Comparison of ENCODE assay signal across 8 mouse cellular contexts in genomic region chr2:156809579-156809978, GRCm38 (mm10). TPM values are rescaled to one million over a fixed set of nuclear protein-coding genes. Genes with fewer than 3 reads are reported as not detected.
A peak's percentile ranks its signal among the peaks of the same experiment; 100 is the strongest.
DNase-seq lines count a peak whose midpoint lies in the region; ATAC-seq lines count a peak whose summit lies in the region.

No protein-coding gene starts in this region.

- peak; percentile 70 for DNase-seq in CD4-positive, CD25-positive, alpha-beta regulatory T cell, adult 2 months (ENCODE audit: low read depth, low spot score)
- peak; percentile 78 for DNase-seq in adipocyte (ENCODE audit: low spot score)
- peak; percentile 63 for DNase-seq in embryo, embryonic 11.5 days (ENCODE audit: low read depth, low spot score)
- peak; percentile 35 to 66 for DNase-seq in heart, adult 9 months (ENCODE audit: low spot score in 2 of 2)
- DNase-seq in layer of hippocampus, adult 9-10 months (ENCODE audit: low spot score): peak; percentile 55
- DNase-seq in lung, postnatal 25 days (ENCODE audit: low spot score): peak; percentile 69
- peak; percentile 74 for DNase-seq in right cerebral cortex, postnatal 4 days

- ATAC-seq in CD4-positive, CD25-positive, alpha-beta regulatory T cell, adult 4 months: no peak

RNA-seq across cellular contexts. Expression of gene Tgif2, which starts 30.2 kb away (rescaled TPM):
- 10 to 100 TPM; 10.4 to 14.6 TPM for polyA plus RNA-seq in CD4-positive, CD25-positive, alpha-beta regulatory T cell, adult 4 months (2017; shearing (Covaris generic))

RNA-seq across cellular contexts. Expression of gene Myl9, which starts 34.4 kb away (rescaled TPM):
- polyA plus RNA-seq in CD4-positive, CD25-positive, alpha-beta regulatory T cell, adult 4 months (2017; shearing (Covaris generic)): not detected

RNA-seq across cellular contexts. Expression of gene 4930518I15Rik, which starts 48.2 kb away (rescaled TPM):
- 10 to 100 TPM; 25.0 to 27.3 TPM for polyA plus RNA-seq in CD4-positive, CD25-positive, alpha-beta regulatory T cell, adult 4 months (2017; shearing (Covaris generic))

RNA-seq across cellular contexts. Expression of gene Rab5if, which starts 53.3 kb away (rescaled TPM):
- 1 to 10 TPM; 5.1 to 5.4 TPM for polyA plus RNA-seq in CD4-positive, CD25-positive, alpha-beta regulatory T cell, adult 4 months (2017; shearing (Covaris generic))
